Mouse (Mus musculus): ENCODE measurements around the gene Tpm4.

The Tpm4 gene

GRCm38 (mm10) chr8:72197997-72198396 is 63.2 kb downstream of the Tpm4 start:
- DNase-seq: no peak
